Mouse (Mus musculus) embryonic fibroblast, embryonic 13.5 days (primary cell): ENCODE measurements around the gene Set.

Experiments used
- CTCF ChIP-seq: IDR thresholded peaks from 2 replicates; pipeline ENCODE4 v1.5.1; 2011; ENCODE audit warnings: mild to moderate bottlenecking, control low read depth, low read length, moderate library complexity, borderline replicate concordance; ENCODE audit not compliant: insufficient read depth
- POLR2A ChIP-seq: IDR thresholded peaks from 2 replicates; pipeline ENCODE4 v1.6.1; 2011; ENCODE audit warnings: low read depth, mild to moderate bottlenecking, control low read depth, low read length, moderate library complexity

GRCm38 (mm10) chr2:30037762-30038161, 19.4 kb upstream of the Set start:
- TF ChIP-seq CTCF (no peak), POLR2A (no peak)
